Mouse (Mus musculus) midbrain, embryonic 13.5 days (tissue): ENCODE data around the gene Slc3a1. TPM values are rescaled to one million over a fixed set of nuclear protein-coding genes. Genes with fewer than 3 reads are reported as not detected.

Source experiments
- polyA plus RNA-seq: library from polyadenylated mRNA; unstranded; fragments of >200 nt; fragmentation: Nextera tagmentation; extraction: Ambion mirVana; gene quantifications from 2 replicates; pipeline ENCODE4 v1.2.1, GENCODE M21; 2015

Slc3a1 gene
- polyA plus RNA-seq, 1 experiment from 2014 or later = 0.66 TPM

Other genes starting within 250 kb of the Slc3a1 start
- gene Lrpprc, start 237.6 kb upstream of the Slc3a1 start, polyA plus RNA-seq = 42.0 and 44.3 TPM in 2 replicates
- 95.8 and 101 TPM in 2 replicates for gene Ppm1b, start 71.6 kb upstream of the Slc3a1 start, polyA plus RNA-seq
- 73.8 and 76.9 TPM in 2 replicates for gene Prepl, start 61.9 kb downstream of the Slc3a1 start, polyA plus RNA-seq
- 18.6 and 19.0 TPM in 2 replicates for gene Camkmt, start 62.2 kb downstream of the Slc3a1 start, polyA plus RNA-seq